Mouse (Mus musculus): ENCODE data around the gene Ikzf2.

- no peak for TF ChIP-seq CTCF (IDR thresholded peaks at IDR 0.05; ENCODE audit: insufficient read depth, low read depth, low read length)
- TF ChIP-seq POLR2A (IDR thresholded peaks at IDR 0.05; ENCODE audit: insufficient read depth, low read depth, low read length) = no peak
These were observed 42.7 kb upstream of the Ikzf2 start for GRCm38 (mm10) chr1:69729729-69730128.
